In the genomic region with DNA sequence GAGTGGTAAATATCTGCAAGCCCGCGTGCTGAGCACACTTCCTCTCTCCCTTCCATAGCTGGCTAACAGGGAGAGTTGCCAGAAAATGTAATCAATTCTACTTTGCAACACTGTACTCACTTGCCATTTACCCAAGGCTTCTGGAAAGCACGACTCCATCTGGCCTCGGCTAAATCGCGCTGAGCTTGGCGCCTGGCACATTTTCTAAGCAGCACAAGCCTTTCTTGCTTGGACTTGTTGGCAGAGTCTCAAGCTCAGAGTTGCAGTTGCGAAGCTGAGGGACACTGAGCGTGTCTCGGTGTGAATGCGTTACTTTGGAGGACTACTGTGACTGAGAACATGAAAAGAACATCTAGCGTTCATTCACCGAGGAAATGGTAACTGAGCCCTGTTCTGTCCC, we compare ENCODE assay signal across 8 mouse cellular contexts.
DNase-seq lines count a peak whose midpoint lies in the region; ATAC-seq lines count a peak whose summit lies in the region.
"Had no signal": no experiment of that assay in that cellular context is flagged by ENCODE, and none has a peak within 500 bp of the region (broad histone marks: within the 10 kb centered on the region; RNA-seq: fewer than 3 reads in every experiment).

No protein-coding gene starts in this region.

- H3K36me3 ChIP-seq in midbrain, embryonic 14.5 days (ENCODE audit: control insufficient read depth, insufficient read depth, low read length), result no peaks in the 10 kb centered on the region
- H3K36me3 ChIP-seq in midbrain, embryonic 16.5 days (ENCODE audit: control insufficient read depth, insufficient read depth, low read length), result no peaks in the 10 kb centered on the region
- H3K36me3 ChIP-seq in kidney, embryonic 14.5 days (ENCODE audit: control insufficient read depth, insufficient read depth, low read length), result no peaks in the 10 kb centered on the region

- no peaks in the 10 kb centered on the region for H3K27me3 ChIP-seq in midbrain, embryonic 14.5 days (ENCODE audit: control insufficient read depth, insufficient read depth, low read length)
- no peaks in the 10 kb centered on the region for H3K27me3 ChIP-seq in midbrain, embryonic 16.5 days (ENCODE audit: control insufficient read depth, insufficient read depth, low read depth, low read length)
- H3K27me3 ChIP-seq in kidney, embryonic 14.5 days (ENCODE audit: control insufficient read depth, insufficient read depth, low read length), result no peaks in the 10 kb centered on the region

- H3K9me3 ChIP-seq in midbrain, embryonic 14.5 days (ENCODE audit: control insufficient read depth, low read length), result no peaks in the 10 kb centered on the region
- no peaks in the 10 kb centered on the region for H3K9me3 ChIP-seq in midbrain, embryonic 16.5 days (replicated peaks; ENCODE audit: control insufficient read depth, low read length, poor library complexity, severe bottlenecking)
- H3K9me3 ChIP-seq in kidney, embryonic 14.5 days (ENCODE audit: control insufficient read depth, low read length), result no peaks in the 10 kb centered on the region

- ATAC-seq in midbrain, embryonic 14.5 days (ENCODE audit: low FRiP score, low TSS enrichment), result no peak
- no peak; the same call in 1 of the 2 replicates for ATAC-seq in midbrain, embryonic 16.5 days
- ATAC-seq in kidney, embryonic 14.5 days (ENCODE audit: low FRiP score, low TSS enrichment), result no peak

- peak; percentile 7 for DNase-seq in midbrain, embryonic 14.5 days
- peak; percentile 56 to 71 for DNase-seq in frontal cortex, postnatal 14 days (ENCODE audit: low spot score in 2 of 2)
- DNase-seq in left cerebral cortex, postnatal 10 days (ENCODE audit: extremely low spot score in 1 of 2, low spot score in 2 of 2), result peak; percentile 65 to 76
- no peak for DNase-seq in urinary bladder, postnatal 4 days (ENCODE audit: low spot score in 2 of 2)
- DNase-seq in T-cell, adult 2 months (ENCODE audit: low spot score), result no peak
- DNase-seq: thymus, postnatal 14 days had no signal

- H3K4me2 ChIP-seq in midbrain, embryonic 14.5 days (ENCODE audit: low read length), result no peak overlapping the region
- H3K4me2 ChIP-seq in midbrain, embryonic 16.5 days (ENCODE audit: low read length), result no peak overlapping the region
- no peak overlapping the region for H3K4me2 ChIP-seq in kidney, embryonic 14.5 days (replicated peaks; ENCODE audit: low read depth, low read length)

- H3K4me1 ChIP-seq in midbrain, embryonic 14.5 days (ENCODE audit: control insufficient read depth, insufficient read depth, low read length), result no peaks in the 10 kb centered on the region
- no peaks in the 10 kb centered on the region for H3K4me1 ChIP-seq in midbrain, embryonic 16.5 days (ENCODE audit: control insufficient read depth, insufficient read depth, low read length)
- H3K4me1 ChIP-seq in kidney, embryonic 14.5 days (ENCODE audit: control insufficient read depth, insufficient read depth, low read length), result no peaks in the 10 kb centered on the region

- intact Hi-C loops in left cerebral cortex, postnatal 10 days (cut with DNase I), result no loop called here

- WGBS in midbrain, embryonic 14.5 days, result 93% methylated on average over 13 of the region's 13 CpGs
- WGBS in midbrain, embryonic 16.5 days, result 85% methylated on average over 13 of the region's 13 CpGs
- 93% methylated on average over 13 of the region's 13 CpGs for WGBS in kidney, embryonic 14.5 days

- no peak overlapping the region for H3K27ac ChIP-seq in midbrain, embryonic 14.5 days (replicated peaks; ENCODE audit: low read depth, low read length)
- no peak overlapping the region for H3K27ac ChIP-seq in midbrain, embryonic 16.5 days (ENCODE audit: low read length)
- H3K27ac ChIP-seq in kidney, embryonic 14.5 days (ENCODE audit: low read depth, low read length), result no peak overlapping the region

- no peak overlapping the region for H3K4me3 ChIP-seq in midbrain, embryonic 14.5 days (replicated peaks; ENCODE audit: low read depth, low read length)
- no peak overlapping the region for H3K4me3 ChIP-seq in midbrain, embryonic 16.5 days (ENCODE audit: low read depth, low read length)
- H3K4me3 ChIP-seq in kidney, embryonic 14.5 days (ENCODE audit: low read length), result no peak overlapping the region

- H3K9ac ChIP-seq in midbrain, embryonic 14.5 days (replicated peaks; ENCODE audit: low read length), result no peak overlapping the region
- no peak overlapping the region for H3K9ac ChIP-seq in midbrain, embryonic 16.5 days (ENCODE audit: low read depth, low read length)
- H3K9ac ChIP-seq in kidney, embryonic 14.5 days (ENCODE audit: low read depth, low read length), result no peak overlapping the region

Comparison
In these comparisons a context has a peak if more than half of its experiments do, and no peak if none do; other contexts are left out.
1. DNase-seq: peak in midbrain, embryonic 14.5 days (single experiment), frontal cortex, postnatal 14 days (2 of 2) and left cerebral cortex, postnatal 10 days (2 of 2); none in urinary bladder, postnatal 4 days (0 of 2) and T-cell, adult 2 months (single experiment).